10 mouse cellular contexts compared by ENCODE assay signal in genomic region chr8:84065037-84065436, GRCm38 (mm10). TPM values are rescaled to one million over a fixed set of nuclear protein-coding genes. Genes with fewer than 3 reads are reported as not detected.
DNase-seq lines count a peak whose midpoint lies in the region; ATAC-seq and TF ChIP-seq lines count a peak whose summit lies in the region.
"Had no signal": no experiment of that assay in that cellular context is flagged by ENCODE, and none has a peak within 500 bp of the region (broad histone marks: within the 10 kb centered on the region; RNA-seq: fewer than 3 reads in every experiment).

TSS of gene Gm10643 (minus strand) at chr8:84065137.

- peaks cover 8% of the 10 kb centered on the region; the same call in 1 of the 2 replicates for H3K79me2 ChIP-seq in liver, adult 2 months (ENCODE audit: control insufficient read depth, insufficient read depth, low read length)

- H3K4me1 ChIP-seq in liver, adult 2 months (ENCODE audit: control insufficient read depth, insufficient read depth, low read length), result peaks cover 21% of the 10 kb centered on the region
- peaks cover 23% of the 10 kb centered on the region for H3K4me1 ChIP-seq in embryonic facial prominence, embryonic 13.5 days
- H3K4me1 ChIP-seq in intestine, embryonic 15.5 days (replicated peaks), result peaks cover 28% of the 10 kb centered on the region
- peaks cover 24% of the 10 kb centered on the region for H3K4me1 ChIP-seq in neural tube, embryonic 12.5 days

- no peaks in the 10 kb centered on the region for H3K9me3 ChIP-seq in embryonic facial prominence, embryonic 13.5 days
- no peaks in the 10 kb centered on the region for H3K9me3 ChIP-seq in intestine, embryonic 15.5 days
- no peaks in the 10 kb centered on the region for H3K9me3 ChIP-seq in neural tube, embryonic 12.5 days

- H3K36me3 ChIP-seq in liver, adult 2 months (ENCODE audit: control insufficient read depth, insufficient read depth, low read length), result no peaks in the 10 kb centered on the region
- no peaks in the 10 kb centered on the region for H3K36me3 ChIP-seq in embryonic facial prominence, embryonic 13.5 days
- no peaks in the 10 kb centered on the region for H3K36me3 ChIP-seq in intestine, embryonic 15.5 days
- no peaks in the 10 kb centered on the region for H3K36me3 ChIP-seq in neural tube, embryonic 12.5 days

- H3K27ac ChIP-seq in liver, adult 2 months (replicated peaks; ENCODE audit: insufficient read depth, low read depth, low read length), result peak within 1 kb of the TSS; percentile 65
- H3K27ac ChIP-seq in embryonic facial prominence, embryonic 13.5 days, result peak within 1 kb of the TSS; percentile 82
- peak within 1 kb of the TSS; percentile 75 for H3K27ac ChIP-seq in intestine, embryonic 15.5 days
- H3K27ac ChIP-seq in neural tube, embryonic 12.5 days, result no peak within 1 kb of the TSS

- ATAC-seq in embryonic facial prominence, embryonic 13.5 days (ENCODE audit: insufficient number of reproducible peaks, insufficient read depth, low FRiP score, low TSS enrichment, low read depth), result no peak
- ATAC-seq in intestine, embryonic 15.5 days, result no peak
- no peak for ATAC-seq in neural tube, embryonic 12.5 days (ENCODE audit: low FRiP score, low read depth)

- 96% methylated on average over 1 of the region's 1 CpGs for WGBS in liver, adult 2 months
- WGBS in embryonic facial prominence, embryonic 13.5 days, result 87% methylated on average over 1 of the region's 1 CpGs
- 88% methylated on average over 1 of the region's 1 CpGs for WGBS in intestine, embryonic 15.5 days
- WGBS in neural tube, embryonic 12.5 days, result 94% methylated on average over 1 of the region's 1 CpGs

- peak within 1 kb of the TSS; percentile 70 for H3K9ac ChIP-seq in liver, adult 2 months (ENCODE audit: low read depth, low read length)
- H3K9ac ChIP-seq in embryonic facial prominence, embryonic 13.5 days, result peak within 1 kb of the TSS; percentile 83
- peak within 1 kb of the TSS; percentile 69 for H3K9ac ChIP-seq in intestine, embryonic 15.5 days
- peak within 1 kb of the TSS; percentile 58 for H3K9ac ChIP-seq in neural tube, embryonic 12.5 days

- H3K4me2 ChIP-seq in embryonic facial prominence, embryonic 13.5 days, result peak within 1 kb of the TSS; percentile 76
- peak within 1 kb of the TSS; percentile 66 for H3K4me2 ChIP-seq in intestine, embryonic 15.5 days (replicated peaks)
- peak within 1 kb of the TSS; percentile 70 for H3K4me2 ChIP-seq in neural tube, embryonic 12.5 days (replicated peaks)

- no peaks in the 10 kb centered on the region for H3K27me3 ChIP-seq in liver, adult 2 months (ENCODE audit: control insufficient read depth, insufficient read depth, low read length)
- H3K27me3 ChIP-seq in embryonic facial prominence, embryonic 13.5 days, result no peaks in the 10 kb centered on the region
- H3K27me3 ChIP-seq in intestine, embryonic 15.5 days (replicated peaks), result no peaks in the 10 kb centered on the region
- H3K27me3 ChIP-seq in neural tube, embryonic 12.5 days (replicated peaks), result no peaks in the 10 kb centered on the region

- no peak for TF ChIP-seq CTCF in liver, adult 2 months (IDR thresholded peaks at IDR 0.05; ENCODE audit: low read depth, low read length)

- no peak for DNase-seq in liver, adult 2 months (ENCODE audit: extremely low read depth, low read depth, low spot score)
- DNase-seq in liver, result no peak
- DNase-seq in yolk sac, embryonic 10.5 days (ENCODE audit: low spot score), result no peak
- DNase-seq in c-Kit-positive CD71-positive TER-119-positive erythroid progenitor cells, embryonic 14.5 days (ENCODE audit: low spot score), result no peak
- no peak for DNase-seq in embryo, embryonic 10 days (ENCODE audit: low spot score)
- DNase-seq: adrenal gland, adult 8-10 months; kidney, postnatal 10 days had no signal

- peak within 1 kb of the TSS; percentile 69 for H3K4me3 ChIP-seq in liver, adult 2 months (ENCODE audit: insufficient read depth, low read depth, low read length)
- H3K4me3 ChIP-seq in embryonic facial prominence, embryonic 13.5 days, result peak within 1 kb of the TSS; percentile 81
- H3K4me3 ChIP-seq in intestine, embryonic 15.5 days (replicated peaks), result peak within 1 kb of the TSS; percentile 100
- H3K4me3 ChIP-seq in neural tube, embryonic 12.5 days, result peak within 1 kb of the TSS; percentile 95

- TF ChIP-seq POLR2A in liver, adult 2 months (IDR thresholded peaks at IDR 0.05; ENCODE audit: extremely low read depth, insufficient read depth, low read length), result no peak

RNA-seq across cellular contexts. Expression of gene Gm10643, which starts in this region (rescaled TPM):
- total RNA-seq in liver, adult 2 months (2014; rRNA removed), result 0.65 and 0.74 TPM in 2 replicates
- 0.10 TPM in 1 of 2 replicates, not detected in the other for polyA plus RNA-seq in liver, adult 2 months (2012; rRNA removed)
- polyA plus RNA-seq in embryonic facial prominence, embryonic 13.5 days (2015; fragmentation: Nextera tagmentation; extraction: Ambion mirVana), result 1.6 and 2.0 TPM in 2 replicates
- polyA plus RNA-seq in intestine, embryonic 15.5 days (2015; fragmentation: Nextera tagmentation; extraction: Ambion mirVana), result 0.92 and 1.3 TPM in 2 replicates
- 1.6 and 2.2 TPM in 2 replicates for polyA plus RNA-seq in neural tube, embryonic 12.5 days (2016; fragmentation: Nextera tagmentation; extraction: Ambion mirVana)
